Mouse (Mus musculus): ENCODE measurements around the gene Lca5. TPM values are rescaled to one million over a fixed set of nuclear protein-coding genes. Genes with fewer than 3 reads are reported as not detected.

Lca5 gene
- polyA plus RNA-seq, 1 experiment, result 0.43 TPM

DNA sequence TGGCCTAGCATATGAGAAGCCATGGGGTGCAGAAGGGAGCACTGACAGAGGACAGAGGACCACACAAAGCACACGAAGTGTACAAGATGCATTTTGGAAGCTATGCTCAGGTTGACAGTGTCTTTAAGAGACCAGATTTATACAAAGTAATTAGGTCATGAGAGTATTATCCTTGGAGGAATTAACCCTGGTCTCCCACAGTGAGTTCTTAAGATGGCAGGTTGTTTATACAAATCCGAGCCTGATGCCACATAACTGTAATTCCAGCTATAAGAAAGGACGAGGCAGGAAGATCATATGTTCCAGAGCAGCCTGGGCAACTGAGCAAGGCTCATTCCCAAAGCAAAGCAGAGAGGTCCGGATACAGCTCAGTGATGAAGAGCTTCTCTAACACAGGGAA is 13.0 kb downstream of the Lca5 start:
- Histone ChIP-seq H3K27ac (ENCODE audit: insufficient read depth, low read length) (no peak overlapping the region), H3K27me3 (ENCODE audit: control insufficient read depth, insufficient read depth, low read length) (no peaks in the 10 kb centered on the region), H3K4me3 (ENCODE audit: extremely low read depth, insufficient read depth, insufficient read length) (no peak overlapping the region), H3K4me1 (ENCODE audit: control insufficient read depth, insufficient read depth, insufficient read length) (no peaks in the 10 kb centered on the region), H3K36me3 (ENCODE audit: control insufficient read depth, insufficient read depth, low read length) (no peaks in the 10 kb centered on the region)
- TF ChIP-seq CTCF (IDR thresholded peaks at IDR 0.05; ENCODE audit: extremely low read depth, insufficient read depth, insufficient read length, insufficient replicate concordance), result no peak
- TF ChIP-seq POLR2A (IDR thresholded peaks at IDR 0.05; ENCODE audit: low read depth, low read length), result no peak
- 89% methylated on average over 4 of the region's 4 CpGs for WGBS
- DNase-seq (ENCODE audit: low read depth in 1 of 2, low spot score in 2 of 2), result no peak

DNA sequence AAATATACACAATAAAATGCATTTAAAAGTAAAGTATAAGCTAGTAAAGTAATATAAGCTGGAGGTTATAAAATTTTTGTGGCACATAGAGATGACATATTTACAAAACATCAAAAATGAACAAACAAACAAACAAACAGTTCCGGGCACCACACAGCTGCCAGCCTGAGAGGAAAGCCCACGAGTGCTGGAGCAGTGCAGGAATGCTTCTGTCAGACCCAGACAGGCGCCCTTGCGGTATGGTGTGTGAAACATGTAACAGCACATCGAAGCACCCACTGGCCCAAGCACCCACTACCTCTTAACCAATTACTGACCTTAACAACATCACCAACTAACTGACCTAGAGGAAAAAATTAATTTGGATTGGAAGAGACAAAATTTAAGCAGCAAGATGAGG is 22.0 kb downstream of the Lca5 start:
- DNase-seq (ENCODE audit: low read depth in 1 of 2, low spot score in 2 of 2), result no peak
- no peak overlapping the region for H3K27ac ChIP-seq (ENCODE audit: insufficient read depth, low read length)
- TF ChIP-seq CTCF (IDR thresholded peaks at IDR 0.05; ENCODE audit: extremely low read depth, insufficient read depth, insufficient read length, insufficient replicate concordance), result no peak
- TF ChIP-seq POLR2A (IDR thresholded peaks at IDR 0.05; ENCODE audit: low read depth, low read length), result no peak
- H3K27me3 ChIP-seq (ENCODE audit: control insufficient read depth, insufficient read depth, low read length), result no peaks in the 10 kb centered on the region
- no peaks in the 10 kb centered on the region for H3K4me1 ChIP-seq (ENCODE audit: control insufficient read depth, insufficient read depth, insufficient read length)
- H3K36me3 ChIP-seq (ENCODE audit: control insufficient read depth, insufficient read depth, low read length), result no peaks in the 10 kb centered on the region
- 84% methylated on average over 5 of the region's 5 CpGs for WGBS
- H3K4me3 ChIP-seq (ENCODE audit: extremely low read depth, insufficient read depth, insufficient read length), result no peak overlapping the region

GRCm38 (mm10) chr9:83413046-83413445 is 27.9 kb downstream of the Lca5 start:
- H3K4me3 ChIP-seq (ENCODE audit: extremely low read depth, insufficient read depth, insufficient read length), result no peak overlapping the region
- no peaks in the 10 kb centered on the region for H3K36me3 ChIP-seq (ENCODE audit: control insufficient read depth, insufficient read depth, low read length)
- H3K27ac ChIP-seq (ENCODE audit: insufficient read depth, low read length), result no peak overlapping the region
- WGBS, result 80% methylated on average over 10 of the region's 10 CpGs
- DNase-seq (ENCODE audit: low read depth in 1 of 2, low spot score in 2 of 2), result no peak
- H3K4me1 ChIP-seq (ENCODE audit: control insufficient read depth, insufficient read depth, insufficient read length), result no peaks in the 10 kb centered on the region
- no peaks in the 10 kb centered on the region for H3K27me3 ChIP-seq (ENCODE audit: control insufficient read depth, insufficient read depth, low read length)
- TF ChIP-seq CTCF (IDR thresholded peaks at IDR 0.05; ENCODE audit: extremely low read depth, insufficient read depth, insufficient read length, insufficient replicate concordance) (peak; percentile 5; the same call in 1 of the 2 replicates), POLR2A (IDR thresholded peaks at IDR 0.05; ENCODE audit: low read depth, low read length) (no peak)

- H3K4me1 ChIP-seq (ENCODE audit: control insufficient read depth, insufficient read depth, insufficient read length), result no peaks in the 10 kb centered on the region
- H3K27me3 ChIP-seq (ENCODE audit: control insufficient read depth, insufficient read depth, low read length), result no peaks in the 10 kb centered on the region
- no peak for TF ChIP-seq POLR2A (IDR thresholded peaks at IDR 0.05; ENCODE audit: low read depth, low read length)
- no peak for TF ChIP-seq CTCF (IDR thresholded peaks at IDR 0.05; ENCODE audit: extremely low read depth, insufficient read depth, insufficient read length, insufficient replicate concordance)
- no peaks in the 10 kb centered on the region; the same call in 1 of the 2 replicates for H3K36me3 ChIP-seq (ENCODE audit: control insufficient read depth, insufficient read depth, low read length)
- H3K27ac ChIP-seq (ENCODE audit: insufficient read depth, low read length), result no peak overlapping the region
- 89% methylated on average over 7 of the region's 7 CpGs for WGBS
- no peak for DNase-seq (ENCODE audit: low read depth in 1 of 2, low spot score in 2 of 2)
- H3K4me3 ChIP-seq (ENCODE audit: extremely low read depth, insufficient read depth, insufficient read length), result no peak overlapping the region
Measured at GRCm38 (mm10) chr9:83405150-83405549, 35.8 kb downstream of the Lca5 start.

GRCm38 (mm10) chr9:83400783-83401182 is 40.1 kb downstream of the Lca5 start:
- no peak overlapping the region for H3K27ac ChIP-seq (ENCODE audit: insufficient read depth, low read length)
- TF ChIP-seq CTCF (IDR thresholded peaks at IDR 0.05; ENCODE audit: extremely low read depth, insufficient read depth, insufficient read length, insufficient replicate concordance) (no peak), POLR2A (IDR thresholded peaks at IDR 0.05; ENCODE audit: low read depth, low read length) (no peak)
- H3K4me3 ChIP-seq (ENCODE audit: extremely low read depth, insufficient read depth, insufficient read length), result no peak overlapping the region
- H3K4me1 ChIP-seq (ENCODE audit: control insufficient read depth, insufficient read depth, insufficient read length), result no peaks in the 10 kb centered on the region
- DNase-seq (ENCODE audit: low read depth in 1 of 2, low spot score in 2 of 2), result no peak
- H3K36me3 ChIP-seq (ENCODE audit: control insufficient read depth, insufficient read depth, low read length), result no peaks in the 10 kb centered on the region; the same call in 1 of the 2 replicates
- WGBS, result 53% methylated on average over 3 of the region's 3 CpGs
- H3K27me3 ChIP-seq (ENCODE audit: control insufficient read depth, insufficient read depth, low read length), result no peaks in the 10 kb centered on the region

- DNase-seq (ENCODE audit: low read depth in 1 of 2, low spot score in 2 of 2), result no peak
- WGBS, result 87% methylated on average over 7 of the region's 7 CpGs
- Histone ChIP-seq H3K4me3 (ENCODE audit: extremely low read depth, insufficient read depth, insufficient read length) (no peak overlapping the region), H3K4me1 (ENCODE audit: control insufficient read depth, insufficient read depth, insufficient read length) (no peaks in the 10 kb centered on the region), H3K36me3 (ENCODE audit: control insufficient read depth, insufficient read depth, low read length) (no peaks in the 10 kb centered on the region; the same call in 1 of the 2 replicates), H3K27me3 (ENCODE audit: control insufficient read depth, insufficient read depth, low read length) (no peaks in the 10 kb centered on the region), H3K27ac (ENCODE audit: insufficient read depth, low read length) (no peak overlapping the region)
- TF ChIP-seq CTCF (IDR thresholded peaks at IDR 0.05; ENCODE audit: extremely low read depth, insufficient read depth, insufficient read length, insufficient replicate concordance), result no peak
- TF ChIP-seq POLR2A (IDR thresholded peaks at IDR 0.05; ENCODE audit: low read depth, low read length), result no peak
Measured at GRCm38 (mm10) chr9:83399414-83399813, 41.5 kb downstream of the Lca5 start.

GRCm38 (mm10) chr9:83398260-83398659 is 42.7 kb downstream of the Lca5 start:
- Histone ChIP-seq H3K4me1 (ENCODE audit: control insufficient read depth, insufficient read depth, insufficient read length) (no peaks in the 10 kb centered on the region), H3K36me3 (ENCODE audit: control insufficient read depth, insufficient read depth, low read length) (no peaks in the 10 kb centered on the region), H3K27ac (ENCODE audit: insufficient read depth, low read length) (no peak overlapping the region), H3K27me3 (ENCODE audit: control insufficient read depth, insufficient read depth, low read length) (no peaks in the 10 kb centered on the region), H3K4me3 (ENCODE audit: extremely low read depth, insufficient read depth, insufficient read length) (no peak overlapping the region)
- WGBS, result 22% methylated on average over 6 of the region's 6 CpGs
- TF ChIP-seq POLR2A (IDR thresholded peaks at IDR 0.05; ENCODE audit: low read depth, low read length), result no peak
- TF ChIP-seq CTCF (IDR thresholded peaks at IDR 0.05; ENCODE audit: extremely low read depth, insufficient read depth, insufficient read length, insufficient replicate concordance), result no peak
- no peak for DNase-seq (ENCODE audit: low read depth in 1 of 2, low spot score in 2 of 2)
